Mouse (Mus musculus): ENCODE measurements around the gene Ldhd.

GRCm38 (mm10) chr8:111645715-111646114 lies 15.5 kb upstream of the Ldhd start:
- TF ChIP-seq TAL1 (IDR thresholded peaks at IDR 0.05; ENCODE audit: low read length) (no peak), CTCF (IDR thresholded peaks at IDR 0.05 in 2 of 3, conservative IDR thresholded peaks at IDR 0.05 in 1 of 3; ENCODE audit: control insufficient read depth in 1 of 3, insufficient read depth in 1 of 3, low read depth in 2 of 3, low read length in 3 of 3, poor library complexity in 1 of 3, severe bottlenecking in 1 of 3) (no peak), MAFK (IDR thresholded peaks at IDR 0.05; ENCODE audit: borderline replicate concordance, low read depth, low read length) (no peak), ZMIZ1 (IDR thresholded peaks at IDR 0.05; ENCODE audit: low read depth, low read length) (no peak), POLR2A (IDR thresholded peaks at IDR 0.05; ENCODE audit: control insufficient read depth in 1 of 2, insufficient read depth in 1 of 2, low read depth in 1 of 2, low read length in 2 of 2, poor library complexity in 1 of 2) (no peak), MYC (IDR thresholded peaks at IDR 0.05; ENCODE audit: low read depth, low read length) (no peak), BHLHE40 (IDR thresholded peaks at IDR 0.05; ENCODE audit: borderline replicate concordance, low read depth, low read length) (no peak), E2F4 (IDR thresholded peaks at IDR 0.05; ENCODE audit: borderline replicate concordance, low read depth, low read length) (no peak)

Data from MEL (cell line).